Mouse (Mus musculus) MEL (cell line): ENCODE results near the gene AB124611. TPM values are rescaled to one million over a fixed set of nuclear protein-coding genes. Genes with fewer than 3 reads are reported as not detected.

Source experiments
- DNase-seq: peaks from one replicate; pipeline ENCODE4 v3.0.0; 2011; ENCODE audit warnings: low read depth, low spot score
- H3K27ac ChIP-seq: 2 replicates; pipeline ENCODE4 v1.5.1; 2012; ENCODE audit warnings: low read depth, mild to moderate bottlenecking, control low read depth, low read length, moderate library complexity; ENCODE audit not compliant: control insufficient read depth
- H3K27me3 ChIP-seq, 2 experiments: fragments of 150-350 bp in 1 of 2; sonication (generic) in 1 of 2; 2 replicates each; pipeline ENCODE4 v1.6.1; 2012; ENCODE audit warnings: low read length in 2 of 2, mild to moderate bottlenecking in 2 of 2, improper control_type of control experiment in 1 of 2, moderate library complexity in 1 of 2; ENCODE audit not compliant: insufficient read depth in 2 of 2, control insufficient read depth in 1 of 2
- H3K36me3 ChIP-seq, 2 experiments: 2 replicates each; pipeline ENCODE4 v1.6.1; 2012 to 2014; ENCODE audit warnings: low read length in 2 of 2, improper control_type of control experiment in 1 of 2, inconsistent platforms in 1 of 2, mild to moderate bottlenecking in 1 of 2; ENCODE audit not compliant: insufficient read depth in 2 of 2, control insufficient read depth in 1 of 2
- H3K4me1 ChIP-seq, 2 experiments: fragments of 150-350 bp in 1 of 2; sonication (generic) in 1 of 2; 2 replicates each; pipeline ENCODE4 v1.6.1; 2012; ENCODE audit warnings: low read length in 2 of 2, improper control_type of control experiment in 1 of 2, mild to moderate bottlenecking in 1 of 2; ENCODE audit not compliant: insufficient read depth in 2 of 2, control insufficient read depth in 1 of 2
- H3K4me3 ChIP-seq, 2 experiments: fragments of 150-350 bp in 1 of 2; sonication (generic) in 1 of 2; 2 replicates each; pipeline ENCODE4 v1.5.1; 2012; ENCODE audit warnings: low read depth in 2 of 2, low read length in 2 of 2, mild to moderate bottlenecking in 2 of 2, moderate library complexity in 2 of 2, control low read depth in 1 of 2, improper control_type of control experiment in 1 of 2; ENCODE audit not compliant: control insufficient read depth in 1 of 2, insufficient read depth in 1 of 2
- H3K79me2 ChIP-seq: 2 replicates; pipeline ENCODE4 v1.6.1; 2012; ENCODE audit warnings: mild to moderate bottlenecking, low read length, moderate library complexity; ENCODE audit not compliant: control insufficient read depth, poor library complexity, insufficient read depth
- H3K9ac ChIP-seq: 2 replicates; pipeline ENCODE4 v1.6.1; 2012; ENCODE audit warnings: low read depth, mild to moderate bottlenecking, control low read depth, low read length, moderate library complexity; ENCODE audit not compliant: control insufficient read depth, poor library complexity, severe bottlenecking
- H3K9me3 ChIP-seq: fragments of 150-350 bp; sonication (generic); replicated peaks from 2 replicates; pipeline ENCODE4 v1.6.1; 2012; ENCODE audit warnings: mild to moderate bottlenecking, low read length, improper control_type of control experiment, moderate library complexity; ENCODE audit not compliant: insufficient read depth
- BHLHE40 ChIP-seq: IDR thresholded peaks from 2 replicates; pipeline ENCODE4 v1.6.1; 2012; ENCODE audit warnings: low read depth, mild to moderate bottlenecking, inconsistent platforms, low read length, improper control_type of control experiment, borderline replicate concordance
- CHD1 ChIP-seq: IDR thresholded peaks from 2 replicates; pipeline ENCODE4 v1.6.1; 2012; ENCODE audit warnings: low read depth, mild to moderate bottlenecking, inconsistent platforms, low read length, improper control_type of control experiment
- CHD2 ChIP-seq: IDR thresholded peaks from 2 replicates; pipeline ENCODE4 v1.6.1; 2011; ENCODE audit warnings: low read length, improper control_type of control experiment
- E2F4 ChIP-seq: IDR thresholded peaks from 2 replicates; pipeline ENCODE4 v1.6.1; 2011; ENCODE audit warnings: low read depth, low read length, improper control_type of control experiment, borderline replicate concordance
- ELF1 ChIP-seq: IDR thresholded peaks from 2 replicates; pipeline ENCODE4 v1.6.1; 2014; ENCODE audit warnings: low read depth, mild to moderate bottlenecking, inconsistent platforms, low read length, improper control_type of control experiment, moderate library complexity
- GABPA ChIP-seq: IDR thresholded peaks from 2 replicates; pipeline ENCODE4 v1.6.1; 2012; ENCODE audit warnings: low read depth, mild to moderate bottlenecking, inconsistent platforms, low read length, improper control_type of control experiment, moderate library complexity
- JUND ChIP-seq: IDR thresholded peaks from 2 replicates; pipeline ENCODE4 v1.6.1; 2011; ENCODE audit warnings: low read depth, mild to moderate bottlenecking, improper control_type of control experiment, low read length
- MAFK ChIP-seq: IDR thresholded peaks from 2 replicates; pipeline ENCODE4 v1.6.1; 2011; ENCODE audit warnings: low read depth, mild to moderate bottlenecking, low read length, improper control_type of control experiment, borderline replicate concordance
- MEF2A ChIP-seq: IDR thresholded peaks from 2 replicates; pipeline ENCODE4 v1.6.1; 2014; ENCODE audit warnings: low read depth, mild to moderate bottlenecking, inconsistent platforms, low read length, improper control_type of control experiment; ENCODE audit not compliant: poor library complexity, insufficient replicate concordance, severe bottlenecking; ENCODE audit errors: extremely low read depth
- MXI1 ChIP-seq: IDR thresholded peaks from 2 replicates; pipeline ENCODE4 v1.6.1; 2011; ENCODE audit warnings: mild to moderate bottlenecking, low read depth, low read length, improper control_type of control experiment
- MYC ChIP-seq: IDR thresholded peaks from 2 replicates; pipeline ENCODE4 v1.6.1; 2011; ENCODE audit warnings: low read depth, mild to moderate bottlenecking, low read length, improper control_type of control experiment, moderate library complexity
- NELFE ChIP-seq: IDR thresholded peaks from 2 replicates; pipeline ENCODE4 v1.6.1; 2011; ENCODE audit warnings: low read depth, low read length, improper control_type of control experiment
- POLR2A ChIP-seq, 2 experiments: IDR thresholded peaks; 2 replicates each; pipeline ENCODE4 v1.6.1; 2011 to 2012; ENCODE audit warnings: low read length in 2 of 2, mild to moderate bottlenecking in 2 of 2, control low read depth in 1 of 2, improper control_type of control experiment in 1 of 2, low read depth in 1 of 2, moderate library complexity in 1 of 2; ENCODE audit not compliant: control insufficient read depth in 1 of 2, insufficient read depth in 1 of 2, poor library complexity in 1 of 2
- POLR2AphosphoS2 ChIP-seq: IDR thresholded peaks from 2 replicates; pipeline ENCODE4 v1.6.1; 2011; ENCODE audit warnings: low read length, improper control_type of control experiment
- POLR2AphosphoS5 ChIP-seq: IDR thresholded peaks from 2 replicates; pipeline ENCODE4 v1.6.1; 2012; ENCODE audit warnings: low read depth, borderline replicate concordance, mild to moderate bottlenecking, inconsistent platforms, low read length, moderate library complexity, mixed read lengths
- RAD21 ChIP-seq: IDR thresholded peaks from 2 replicates; pipeline ENCODE4 v1.6.1; 2011; ENCODE audit warnings: mild to moderate bottlenecking, low read depth, low read length, improper control_type of control experiment
- SMC3 ChIP-seq: IDR thresholded peaks from 2 replicates; pipeline ENCODE4 v1.6.1; 2011; ENCODE audit warnings: low read depth, low read length, improper control_type of control experiment
- UBTF ChIP-seq: IDR thresholded peaks from 2 replicates; pipeline ENCODE4 v1.6.1; 2012; ENCODE audit warnings: low read depth, mild to moderate bottlenecking, inconsistent platforms, low read length, improper control_type of control experiment, moderate library complexity, borderline replicate concordance; ENCODE audit not compliant: insufficient read depth
- USF2 ChIP-seq, 2 experiments: IDR thresholded peaks; 2 replicates each; pipeline ENCODE4 v1.6.1; 2011 to 2012; ENCODE audit warnings: improper control_type of control experiment in 2 of 2, low read length in 2 of 2, borderline replicate concordance in 1 of 2, inconsistent platforms in 1 of 2, low read depth in 1 of 2, mild to moderate bottlenecking in 1 of 2; ENCODE audit not compliant: insufficient read depth in 1 of 2
- ZMIZ1 ChIP-seq: IDR thresholded peaks from 2 replicates; pipeline ENCODE4 v1.6.1; 2012; ENCODE audit warnings: low read depth, mild to moderate bottlenecking, inconsistent platforms, low read length, improper control_type of control experiment, moderate library complexity
- ZNF384 ChIP-seq: IDR thresholded peaks from 2 replicates; pipeline ENCODE4 v1.6.1; 2012; ENCODE audit warnings: low read depth, mild to moderate bottlenecking, inconsistent platforms, low read length, improper control_type of control experiment
- polyA plus RNA-seq, 2 experiments: library from polyadenylated mRNA; stranded (reverse) in 1 of 2; unstranded in 1 of 2; fragments of >175 nt in 1 of 2; fragments of >200 nt in 1 of 2; gene quantifications; 2 replicates each; pipeline versions ENCODE4 v1.2.1 to v1.2.4; 2012; ENCODE audit warnings: low replicate concordance in 2 of 2, low read depth in 1 of 2; ENCODE audit not compliant: insufficient read length in 2 of 2, insufficient read depth in 1 of 2, missing spikeins in 1 of 2
- total RNA-seq: library from RNA; depleted of rRNA; stranded (reverse); fragments of 300-350 nt; gene quantifications from 2 replicates; pipeline ENCODE4 v1.2.3, GENCODE M21; 2012

Gene AB124611
- total and polyA plus RNA-seq, 3 experiments, result 55.2 to 58.7 TPM; not detected in 1

GRCm38 (mm10) chr9:21576286-21576685 is 50.3 kb downstream of the AB124611 start:
- Histone ChIP-seq H3K9me3 (no peaks in the 10 kb centered on the region), H3K4me1 (no peaks in the 10 kb centered on the region), H3K9ac (no peak overlapping the region), H3K27ac (no peak overlapping the region), H3K36me3 (peaks cover 0 to 83% of the 10 kb centered on the region in 2 experiments; a peak in 2 of 4 replicates), H3K27me3 (no peaks in the 10 kb centered on the region), H3K4me3 (no peak overlapping the region), H3K79me2 (no peaks in the 10 kb centered on the region)
- DNase-seq, result no peak
- TF ChIP-seq MEF2A (no peak), MXI1 (no peak), SMC3 (no peak), NELFE (no peak), ZNF384 (no peak), JUND (no peak), CHD1 (no peak), ELF1 (no peak), CHD2 (no peak), UBTF (no peak), MYC (no peak), E2F4 (no peak), MAFK (no peak), GABPA (no peak)

GRCm38 (mm10) chr9:21578226-21578625 is 52.2 kb downstream of the AB124611 start:
- Histone ChIP-seq H3K27me3 (no peaks in the 10 kb centered on the region), H3K4me3 (no peak overlapping the region), H3K9ac (no peak overlapping the region), H3K36me3 (peaks cover 0 to 78% of the 10 kb centered on the region in 2 experiments; a peak in 2 of 4 replicates), H3K79me2 (no peaks in the 10 kb centered on the region), H3K9me3 (no peaks in the 10 kb centered on the region)
- no peak for DNase-seq
- TF ChIP-seq MAFK, result no peak
- TF ChIP-seq ZMIZ1, result peak; percentile 12; the same call in 1 of the 2 replicates
- TF ChIP-seq, all 39 proteins: peak for 1
- Histone ChIP-seq H3K4me1 (no peaks in the 10 kb centered on the region), H3K27ac (no peak overlapping the region)

GRCm38 (mm10) chr9:21585401-21585800 is 59.4 kb downstream of the AB124611 start:
- no peak for TF ChIP-seq BHLHE40
- TF ChIP-seq POLR2A (IDR thresholded peaks at IDR 0.05; ENCODE audit: control insufficient read depth in 1 of 2, insufficient read depth in 1 of 2, low read depth in 1 of 2, low read length in 2 of 2, poor library complexity in 1 of 2), result peak in 1 of 2 experiments; percentile 44; a peak in 1 of 4 replicates
- no peak for TF ChIP-seq POLR2AphosphoS2
- TF ChIP-seq POLR2AphosphoS5, result 0 out of 2 replicates have a peak, but pooled peaks have one; percentile 68
- no peak for TF ChIP-seq RAD21
- TF ChIP-seq USF2 (IDR thresholded peaks at IDR 0.05; ENCODE audit: borderline replicate concordance in 1 of 2, insufficient read depth in 1 of 2, low read depth in 1 of 2, low read length in 2 of 2), result no peak; a peak in 1 of 4 replicates
- Histone ChIP-seq H3K27me3 (no peaks in the 10 kb centered on the region), H3K4me1 (no peaks in the 10 kb centered on the region), H3K79me2 (no peaks in the 10 kb centered on the region), H3K9me3 (no peaks in the 10 kb centered on the region), H3K27ac (no peak overlapping the region), H3K36me3 (peaks cover 0 to 52% of the 10 kb centered on the region in 2 experiments; a peak in 2 of 4 replicates), H3K4me3 (no peak overlapping the region), H3K9ac (no peak overlapping the region)
- no peak for DNase-seq
